Mouse (Mus musculus): ENCODE measurements around the gene Adgrd1. TPM values are rescaled to one million over a fixed set of nuclear protein-coding genes. Genes with fewer than 3 reads are reported as not detected.
A peak's percentile ranks its signal among the peaks of the same experiment; 100 is the strongest.

Gene Adgrd1
- polyA plus RNA-seq, 1 experiment from 2014 or later, result 2.1 TPM

- no peak overlapping the region for H3K4me3 ChIP-seq (ENCODE audit: low read depth, low read length)
- no peaks in the 10 kb centered on the region for H3K36me3 ChIP-seq (ENCODE audit: control insufficient read depth, insufficient read depth, low read length)
- H3K4me2 ChIP-seq (replicated peaks; ENCODE audit: low read depth, low read length), result no peak overlapping the region
- ATAC-seq (ENCODE audit: insufficient number of reproducible peaks, insufficient read depth, low FRiP score, low read depth), result no peak
- H3K4me1 ChIP-seq (ENCODE audit: control insufficient read depth, insufficient read depth, low read length), result peaks cover 22% of the 10 kb centered on the region
- H3K27ac ChIP-seq (ENCODE audit: low read length), result no peak overlapping the region
- WGBS, result 6% methylated on average over 4 of the region's 4 CpGs
- H3K9me3 ChIP-seq (ENCODE audit: control insufficient read depth, low read depth, low read length), result no peaks in the 10 kb centered on the region
- no peaks in the 10 kb centered on the region for H3K27me3 ChIP-seq (ENCODE audit: control insufficient read depth, insufficient read depth, low read length)
- H3K9ac ChIP-seq (replicated peaks; ENCODE audit: low read depth, low read length), result no peak overlapping the region
Measured at GRCm38 (mm10) chr5:129169567-129169966, 73.0 kb downstream of the Adgrd1 start.

GRCm38 (mm10) chr5:129172533-129172932, 76.0 kb downstream of the Adgrd1 start:
- no peak overlapping the region for H3K27ac ChIP-seq (ENCODE audit: low read length)
- no peak overlapping the region for H3K4me3 ChIP-seq (ENCODE audit: low read depth, low read length)
- ATAC-seq (ENCODE audit: insufficient number of reproducible peaks, insufficient read depth, low FRiP score, low read depth), result no peak
- H3K9me3 ChIP-seq (ENCODE audit: control insufficient read depth, low read depth, low read length), result no peaks in the 10 kb centered on the region
- peaks cover 10% of the 10 kb centered on the region; the same call in 1 of the 2 replicates for H3K4me1 ChIP-seq (ENCODE audit: control insufficient read depth, insufficient read depth, low read length)
- 88% methylated on average over 6 of the region's 6 CpGs for WGBS
- H3K27me3 ChIP-seq (ENCODE audit: control insufficient read depth, insufficient read depth, low read length), result no peaks in the 10 kb centered on the region
- H3K4me2 ChIP-seq (replicated peaks; ENCODE audit: low read depth, low read length), result no peak overlapping the region
- H3K36me3 ChIP-seq (ENCODE audit: control insufficient read depth, insufficient read depth, low read length), result no peaks in the 10 kb centered on the region
- H3K9ac ChIP-seq (replicated peaks; ENCODE audit: low read depth, low read length), result no peak overlapping the region

GRCm38 (mm10) chr5:129175925-129176324, 79.4 kb downstream of the Adgrd1 start:
- Histone ChIP-seq H3K36me3 (ENCODE audit: control insufficient read depth, insufficient read depth, low read length) (no peaks in the 10 kb centered on the region), H3K9ac (replicated peaks; ENCODE audit: low read depth, low read length) (no peak overlapping the region)
- WGBS, result 36% methylated on average over 3 of the region's 3 CpGs

GRCm38 (mm10) chr5:129177697-129178511, 81.4 kb downstream of the Adgrd1 start:
- no peaks in the 10 kb centered on the region for H3K4me1 ChIP-seq (ENCODE audit: control insufficient read depth, insufficient read depth, low read length)
- no peaks in the 10 kb centered on the region for H3K9me3 ChIP-seq (ENCODE audit: control insufficient read depth, low read depth, low read length)
- WGBS, result 49% methylated on average over 14 of the region's 14 CpGs
- no peak overlapping the region for H3K27ac ChIP-seq (ENCODE audit: low read length)
- H3K27me3 ChIP-seq (ENCODE audit: control insufficient read depth, insufficient read depth, low read length), result no peaks in the 10 kb centered on the region
- no peak overlapping the region for H3K9ac ChIP-seq (replicated peaks; ENCODE audit: low read depth, low read length)
- H3K36me3 ChIP-seq (ENCODE audit: control insufficient read depth, insufficient read depth, low read length), result no peaks in the 10 kb centered on the region
- no peak overlapping the region for H3K4me2 ChIP-seq (replicated peaks; ENCODE audit: low read depth, low read length)
- H3K4me3 ChIP-seq (ENCODE audit: low read depth, low read length), result no peak overlapping the region
- ATAC-seq (ENCODE audit: insufficient number of reproducible peaks, insufficient read depth, low FRiP score, low read depth), result peak; percentile 57; the same call in 1 of the 2 replicates

More at GRCm38 (mm10) chr5:129175925-129176324, 79.4 kb downstream of the Adgrd1 start:
- Histone ChIP-seq H3K4me3 (ENCODE audit: low read depth, low read length) (no peak overlapping the region), H3K27me3 (ENCODE audit: control insufficient read depth, insufficient read depth, low read length) (no peaks in the 10 kb centered on the region), H3K9me3 (ENCODE audit: control insufficient read depth, low read depth, low read length) (no peaks in the 10 kb centered on the region), H3K4me1 (ENCODE audit: control insufficient read depth, insufficient read depth, low read length) (no peaks in the 10 kb centered on the region), H3K4me2 (replicated peaks; ENCODE audit: low read depth, low read length) (no peak overlapping the region), H3K27ac (ENCODE audit: low read length) (no peak overlapping the region)
- ATAC-seq (ENCODE audit: insufficient number of reproducible peaks, insufficient read depth, low FRiP score, low read depth), result no peak

- H3K27me3 ChIP-seq (ENCODE audit: control insufficient read depth, insufficient read depth, low read length), result no peaks in the 10 kb centered on the region
- no peaks in the 10 kb centered on the region for H3K9me3 ChIP-seq (ENCODE audit: control insufficient read depth, low read depth, low read length)
- no peak overlapping the region for H3K27ac ChIP-seq (ENCODE audit: low read length)
- H3K36me3 ChIP-seq (ENCODE audit: control insufficient read depth, insufficient read depth, low read length), result no peaks in the 10 kb centered on the region
- no peak overlapping the region for H3K9ac ChIP-seq (replicated peaks; ENCODE audit: low read depth, low read length)
- WGBS, result 87% methylated on average over 6 of the region's 6 CpGs
- H3K4me3 ChIP-seq (ENCODE audit: low read depth, low read length), result no peak overlapping the region
- no peak overlapping the region for H3K4me2 ChIP-seq (replicated peaks; ENCODE audit: low read depth, low read length)
- no peak for ATAC-seq (ENCODE audit: insufficient number of reproducible peaks, insufficient read depth, low FRiP score, low read depth)
- H3K4me1 ChIP-seq (ENCODE audit: control insufficient read depth, insufficient read depth, low read length), result no peaks in the 10 kb centered on the region
Measured at GRCm38 (mm10) chr5:129179356-129179755, 82.8 kb downstream of the Adgrd1 start.

- H3K9ac ChIP-seq (replicated peaks; ENCODE audit: low read depth, low read length), result no peak overlapping the region
- no peaks in the 10 kb centered on the region for H3K9me3 ChIP-seq (ENCODE audit: control insufficient read depth, low read depth, low read length)
- no peak for ATAC-seq (ENCODE audit: insufficient number of reproducible peaks, insufficient read depth, low FRiP score, low read depth)
- no peak overlapping the region for H3K4me3 ChIP-seq (ENCODE audit: low read depth, low read length)
- no peaks in the 10 kb centered on the region for H3K4me1 ChIP-seq (ENCODE audit: control insufficient read depth, insufficient read depth, low read length)
- H3K27me3 ChIP-seq (ENCODE audit: control insufficient read depth, insufficient read depth, low read length), result no peaks in the 10 kb centered on the region
- H3K36me3 ChIP-seq (ENCODE audit: control insufficient read depth, insufficient read depth, low read length), result no peaks in the 10 kb centered on the region
- H3K4me2 ChIP-seq (replicated peaks; ENCODE audit: low read depth, low read length), result no peak overlapping the region
- WGBS, result 77% methylated on average over 17 of the region's 17 CpGs
- no peak overlapping the region for H3K27ac ChIP-seq (ENCODE audit: low read length)
Measured at GRCm38 (mm10) chr5:129179995-129180714, 83.6 kb downstream of the Adgrd1 start.

- Histone ChIP-seq H3K4me1 (ENCODE audit: control insufficient read depth, insufficient read depth, low read length) (no peaks in the 10 kb centered on the region), H3K27me3 (ENCODE audit: control insufficient read depth, insufficient read depth, low read length) (no peaks in the 10 kb centered on the region), H3K36me3 (ENCODE audit: control insufficient read depth, insufficient read depth, low read length) (no peaks in the 10 kb centered on the region), H3K9me3 (ENCODE audit: control insufficient read depth, low read depth, low read length) (no peaks in the 10 kb centered on the region), H3K27ac (ENCODE audit: low read length) (no peak overlapping the region), H3K9ac (replicated peaks; ENCODE audit: low read depth, low read length) (no peak overlapping the region), H3K4me3 (ENCODE audit: low read depth, low read length) (no peak overlapping the region), H3K4me2 (replicated peaks; ENCODE audit: low read depth, low read length) (no peak overlapping the region)
- no peak for ATAC-seq (ENCODE audit: insufficient number of reproducible peaks, insufficient read depth, low FRiP score, low read depth)
- 73% methylated on average over 13 of the region's 13 CpGs for WGBS
Measured at GRCm38 (mm10) chr5:129180715-129181228, 84.2 kb downstream of the Adgrd1 start.

- Histone ChIP-seq H3K27ac (ENCODE audit: low read length) (no peak overlapping the region), H3K9me3 (ENCODE audit: control insufficient read depth, low read depth, low read length) (no peaks in the 10 kb centered on the region), H3K4me3 (ENCODE audit: low read depth, low read length) (no peak overlapping the region), H3K36me3 (ENCODE audit: control insufficient read depth, insufficient read depth, low read length) (no peaks in the 10 kb centered on the region), H3K27me3 (ENCODE audit: control insufficient read depth, insufficient read depth, low read length) (no peaks in the 10 kb centered on the region), H3K9ac (replicated peaks; ENCODE audit: low read depth, low read length) (no peak overlapping the region), H3K4me1 (ENCODE audit: control insufficient read depth, insufficient read depth, low read length) (no peaks in the 10 kb centered on the region), H3K4me2 (replicated peaks; ENCODE audit: low read depth, low read length) (no peak overlapping the region)
- WGBS, result 56% methylated on average over 5 of the region's 5 CpGs
- ATAC-seq (ENCODE audit: insufficient number of reproducible peaks, insufficient read depth, low FRiP score, low read depth), result no peak
Measured at GRCm38 (mm10) chr5:129181450-129181849, 84.9 kb downstream of the Adgrd1 start.
